Mouse (Mus musculus): ENCODE measurements at regions not wholly inside any gene's neighbourhood (a gene's known extent, or its start where the extent isn't known, plus 50 kb on each side); places are given as distances from the start of the nearest gene placed in this dataset.

- TF ChIP-seq CTCF (IDR thresholded peaks at IDR 0.05; ENCODE audit: low read depth): no peak
- ATAC-seq: no peak
- Histone ChIP-seq H3K4me2 (replicated peaks; ENCODE audit: low read depth) (no peak overlapping the region), H3K9ac (ENCODE audit: low read depth, low read length) (no peak overlapping the region), H3K4me1 (replicated peaks; ENCODE audit: control insufficient read depth, insufficient read depth, low read length) (no peaks in the 10 kb centered on the region; the same call in 1 of the 2 replicates), H3K27me3 (replicated peaks; ENCODE audit: control insufficient read depth, insufficient read depth, low read length) (no peaks in the 10 kb centered on the region), H3K36me3 (ENCODE audit: control insufficient read depth, insufficient read depth) (no peaks in the 10 kb centered on the region), H3K27ac (ENCODE audit: low read depth, low read length) (no peak overlapping the region), H3K9me3 (ENCODE audit: control insufficient read depth) (no peaks in the 10 kb centered on the region), H3K4me3 (ENCODE audit: low read depth, low read length) (no peak overlapping the region)
- WGBS: 35% methylated on average over 11 of the region's 11 CpGs
Measured at GRCm38 (mm10) chr13:44209036-44209435, 424.5 kb downstream of the Cd83 start.

GRCm38 (mm10) chr13:44210123-44210522, 425.5 kb downstream of the Cd83 start:
- ATAC-seq: no peak
- Histone ChIP-seq H3K9ac (ENCODE audit: low read depth, low read length) (no peak overlapping the region), H3K36me3 (ENCODE audit: control insufficient read depth, insufficient read depth) (no peaks in the 10 kb centered on the region), H3K4me1 (replicated peaks; ENCODE audit: control insufficient read depth, insufficient read depth, low read length) (no peaks in the 10 kb centered on the region; the same call in 1 of the 2 replicates), H3K9me3 (ENCODE audit: control insufficient read depth) (no peaks in the 10 kb centered on the region), H3K27me3 (replicated peaks; ENCODE audit: control insufficient read depth, insufficient read depth, low read length) (no peaks in the 10 kb centered on the region), H3K4me2 (replicated peaks; ENCODE audit: low read depth) (no peak overlapping the region), H3K27ac (ENCODE audit: low read depth, low read length) (no peak overlapping the region), H3K4me3 (ENCODE audit: low read depth, low read length) (no peak overlapping the region)
- whole genome bisulfite sequencing: 71% methylated on average over 6 of the region's 6 CpGs
- TF ChIP-seq CTCF (IDR thresholded peaks at IDR 0.05; ENCODE audit: low read depth): no peak

GRCm38 (mm10) chr13:44212356-44212755, 427.8 kb downstream of the Cd83 start:
- 77% methylated on average over 4 of the region's 4 CpGs for WGBS
- Histone ChIP-seq H3K36me3 (ENCODE audit: control insufficient read depth, insufficient read depth) (no peaks in the 10 kb centered on the region), H3K4me3 (ENCODE audit: low read depth, low read length) (no peak overlapping the region), H3K4me2 (replicated peaks; ENCODE audit: low read depth) (no peak overlapping the region), H3K27me3 (replicated peaks; ENCODE audit: control insufficient read depth, insufficient read depth, low read length) (no peaks in the 10 kb centered on the region), H3K4me1 (replicated peaks; ENCODE audit: control insufficient read depth, insufficient read depth, low read length) (no peaks in the 10 kb centered on the region; the same call in 1 of the 2 replicates), H3K9me3 (ENCODE audit: control insufficient read depth) (no peaks in the 10 kb centered on the region), H3K27ac (ENCODE audit: low read depth, low read length) (no peak overlapping the region), H3K9ac (ENCODE audit: low read depth, low read length) (no peak overlapping the region)
- no peak for TF ChIP-seq CTCF (IDR thresholded peaks at IDR 0.05; ENCODE audit: low read depth)
- ATAC-seq: no peak

- H3K4me2 ChIP-seq (replicated peaks; ENCODE audit: low read depth): no peak overlapping the region
- ATAC-seq: no peak
- H3K36me3 ChIP-seq (ENCODE audit: control insufficient read depth, insufficient read depth): no peaks in the 10 kb centered on the region
- no peaks in the 10 kb centered on the region for H3K27me3 ChIP-seq (replicated peaks; ENCODE audit: control insufficient read depth, insufficient read depth, low read length)
- 27% methylated on average over 11 of the region's 11 CpGs for WGBS
- H3K4me3 ChIP-seq (ENCODE audit: low read depth, low read length): no peak overlapping the region
- TF ChIP-seq CTCF (IDR thresholded peaks at IDR 0.05; ENCODE audit: low read depth): no peak
- H3K9ac ChIP-seq (ENCODE audit: low read depth, low read length): no peak overlapping the region
- no peaks in the 10 kb centered on the region; the same call in 1 of the 2 replicates for H3K4me1 ChIP-seq (replicated peaks; ENCODE audit: control insufficient read depth, insufficient read depth, low read length)
- H3K9me3 ChIP-seq (ENCODE audit: control insufficient read depth): no peaks in the 10 kb centered on the region
- no peak overlapping the region for H3K27ac ChIP-seq (ENCODE audit: low read depth, low read length)
Measured at GRCm38 (mm10) chr13:44212936-44213335, 428.4 kb downstream of the Cd83 start.

- WGBS: 66% methylated on average over 8 of the region's 8 CpGs
- Histone ChIP-seq H3K9me3 (ENCODE audit: control insufficient read depth) (no peaks in the 10 kb centered on the region), H3K4me1 (replicated peaks; ENCODE audit: control insufficient read depth, insufficient read depth, low read length) (no peaks in the 10 kb centered on the region; the same call in 1 of the 2 replicates), H3K27ac (ENCODE audit: low read depth, low read length) (no peak overlapping the region), H3K36me3 (ENCODE audit: control insufficient read depth, insufficient read depth) (no peaks in the 10 kb centered on the region), H3K27me3 (replicated peaks; ENCODE audit: control insufficient read depth, insufficient read depth, low read length) (no peaks in the 10 kb centered on the region), H3K4me2 (replicated peaks; ENCODE audit: low read depth) (no peak overlapping the region), H3K4me3 (ENCODE audit: low read depth, low read length) (no peak overlapping the region), H3K9ac (ENCODE audit: low read depth, low read length) (no peak overlapping the region)
- TF ChIP-seq CTCF (IDR thresholded peaks at IDR 0.05; ENCODE audit: low read depth): no peak
- ATAC-seq: no peak
Measured at GRCm38 (mm10) chr13:44218266-44218665, 433.7 kb downstream of the Cd83 start.

GRCm38 (mm10) chr13:44221721-44222120, 437.1 kb downstream of the Cd83 start:
- Histone ChIP-seq H3K4me2 (replicated peaks; ENCODE audit: low read depth) (no peak overlapping the region), H3K9ac (ENCODE audit: low read depth, low read length) (no peak overlapping the region), H3K27ac (ENCODE audit: low read depth, low read length) (no peak overlapping the region), H3K36me3 (ENCODE audit: control insufficient read depth, insufficient read depth) (no peaks in the 10 kb centered on the region), H3K4me1 (replicated peaks; ENCODE audit: control insufficient read depth, insufficient read depth, low read length) (no peaks in the 10 kb centered on the region), H3K27me3 (replicated peaks; ENCODE audit: control insufficient read depth, insufficient read depth, low read length) (no peaks in the 10 kb centered on the region), H3K9me3 (ENCODE audit: control insufficient read depth) (no peaks in the 10 kb centered on the region), H3K4me3 (ENCODE audit: low read depth, low read length) (no peak overlapping the region)
- WGBS: 51% methylated on average over 5 of the region's 5 CpGs
- no peak for TF ChIP-seq CTCF (IDR thresholded peaks at IDR 0.05; ENCODE audit: low read depth)
- no peak for ATAC-seq

GRCm38 (mm10) chr13:44222335-44222734, 437.8 kb downstream of the Cd83 start:
- no peak for TF ChIP-seq CTCF (IDR thresholded peaks at IDR 0.05; ENCODE audit: low read depth)
- Histone ChIP-seq H3K27ac (ENCODE audit: low read depth, low read length) (no peak overlapping the region), H3K27me3 (replicated peaks; ENCODE audit: control insufficient read depth, insufficient read depth, low read length) (no peaks in the 10 kb centered on the region), H3K9ac (ENCODE audit: low read depth, low read length) (no peak overlapping the region), H3K36me3 (ENCODE audit: control insufficient read depth, insufficient read depth) (no peaks in the 10 kb centered on the region), H3K9me3 (ENCODE audit: control insufficient read depth) (no peaks in the 10 kb centered on the region), H3K4me2 (replicated peaks; ENCODE audit: low read depth) (no peak overlapping the region), H3K4me1 (replicated peaks; ENCODE audit: control insufficient read depth, insufficient read depth, low read length) (no peaks in the 10 kb centered on the region), H3K4me3 (ENCODE audit: low read depth, low read length) (no peak overlapping the region)
- ATAC-seq: no peak
